Mouse (Mus musculus) heart, embryonic 13.5 days (tissue): ENCODE results near the gene Hdlbp. TPM values are rescaled to one million over a fixed set of nuclear protein-coding genes. Genes with fewer than 3 reads are reported as not detected.

Source experiments
- ATAC-seq: fragments of 200-750 bp; cut with Nextera tagmentation; 2 replicates; pipeline ENCODE4 v1.8.0; 2017; ENCODE audit warnings: moderate TSS enrichment; ENCODE audit not compliant: insufficient number of reproducible peaks, low FRiP score, low TSS enrichment; ENCODE audit errors: extremely low read depth
- H3K27ac ChIP-seq: fragments of 300-500 bp; sonication (generic); replicated peaks from 2 replicates; pipeline ENCODE4 v1.5.1; 2015; ENCODE audit warnings: moderate library complexity, mild to moderate bottlenecking, inconsistent platforms
- H3K27me3 ChIP-seq: fragments of 300-500 bp; sonication (generic); replicated peaks from 2 replicates; pipeline ENCODE4 v1.6.1; 2015; ENCODE audit warnings: mild to moderate bottlenecking, inconsistent platforms
- H3K36me3 ChIP-seq: fragments of 300-500 bp; sonication (generic); 2 replicates; pipeline ENCODE4 v1.6.1; 2015; ENCODE audit warnings: mild to moderate bottlenecking, inconsistent platforms
- H3K4me1 ChIP-seq: fragments of 300-500 bp; sonication (generic); 2 replicates; pipeline ENCODE4 v1.6.1; 2015; ENCODE audit warnings: inconsistent platforms
- H3K4me2 ChIP-seq: fragments of 300-500 bp; sonication (generic); 2 replicates; pipeline ENCODE4 v1.6.1; 2015; ENCODE audit warnings: inconsistent platforms, mild to moderate bottlenecking, moderate library complexity
- H3K4me3 ChIP-seq: fragments of 300-500 bp; sonication (generic); 2 replicates; pipeline ENCODE4 v1.5.1; 2015; ENCODE audit warnings: moderate library complexity, mild to moderate bottlenecking, inconsistent platforms
- H3K9ac ChIP-seq: fragments of 300-500 bp; sonication (generic); 2 replicates; pipeline ENCODE4 v1.6.1; 2015; ENCODE audit warnings: inconsistent platforms, mild to moderate bottlenecking, moderate library complexity
- H3K9me3 ChIP-seq: fragments of 300-500 bp; sonication (generic); 2 replicates; pipeline ENCODE4 v1.6.1; 2016; ENCODE audit warnings: inconsistent platforms
- WGBS: fragments of 180-500 bp; shearing (Covaris S2); methylation state at CpG from one replicate; pipeline ENCODE4 v1.1.7; 2015; ENCODE audit warnings: mixed read lengths; 5-methylcytosine and 5-hydroxymethylcytosine counted together
- polyA plus RNA-seq: library from polyadenylated mRNA; unstranded; fragments of >200 nt; fragmentation: Nextera tagmentation; extraction: Ambion mirVana; gene quantifications from 2 replicates; pipeline ENCODE4 v1.2.1, GENCODE M21; 2015

Gene Hdlbp
- polyA plus RNA-seq, 1 experiment from 2014 or later, result 143 TPM

- H3K9ac ChIP-seq, result no peak overlapping the region
- H3K9me3 ChIP-seq, result no peaks in the 10 kb centered on the region
- no peak overlapping the region for H3K27ac ChIP-seq
- no peaks in the 10 kb centered on the region for H3K27me3 ChIP-seq
- WGBS, result 91% methylated on average over 6 of the region's 6 CpGs
- H3K36me3 ChIP-seq, result peaks cover 75% of the 10 kb centered on the region
- ATAC-seq, result no peak
- H3K4me3 ChIP-seq, result no peak overlapping the region
- no peaks in the 10 kb centered on the region for H3K4me1 ChIP-seq
- no peak overlapping the region for H3K4me2 ChIP-seq
Observed at GRCm38 (mm10) chr1:93365641-93366040, 113.0 kb downstream of the Hdlbp start.

GRCm38 (mm10) chr1:93362661-93363060 is 116.0 kb downstream of the Hdlbp start:
- H3K4me2 ChIP-seq, result no peak overlapping the region
- H3K4me1 ChIP-seq, result no peaks in the 10 kb centered on the region

More at GRCm38 (mm10) chr1:93362661-93363060, 116.0 kb downstream of the Hdlbp start:
- no peak overlapping the region for H3K4me3 ChIP-seq
- H3K9ac ChIP-seq, result no peak overlapping the region
- peaks cover 96% of the 10 kb centered on the region for H3K36me3 ChIP-seq
- 83% methylated on average over 4 of the region's 4 CpGs for WGBS
- H3K27me3 ChIP-seq, result no peaks in the 10 kb centered on the region
- H3K27ac ChIP-seq, result no peak overlapping the region
- ATAC-seq, result no peak
- H3K9me3 ChIP-seq, result no peaks in the 10 kb centered on the region

Other genes starting within 250 kb of the Hdlbp start
- 3.8 and 5.0 TPM in 2 replicates for gene Sned1, start 243.0 kb downstream of the Hdlbp start, polyA plus RNA-seq
- 19.9 and 21.8 TPM in 2 replicates for gene Mterf4, start 172.9 kb downstream of the Hdlbp start, polyA plus RNA-seq
- 49.2 and 51.8 TPM in 2 replicates for gene Ppp1r7, start 136.0 kb downstream of the Hdlbp start, polyA plus RNA-seq
- gene Pask, start 135.3 kb downstream of the Hdlbp start, polyA plus RNA-seq, result 7.5 and 7.6 TPM in 2 replicates
- gene Ano7, start 104.9 kb downstream of the Hdlbp start, polyA plus RNA-seq, result 0.60 and 0.75 TPM in 2 replicates
- gene Farp2, start 33.3 kb upstream of the Hdlbp start, polyA plus RNA-seq, result 3.3 and 3.7 TPM in 2 replicates
- gene Stk25, start 179.8 kb upstream of the Hdlbp start, polyA plus RNA-seq, result 132 and 138 TPM in 2 replicates
- gene Bok, start 206.8 kb upstream of the Hdlbp start, polyA plus RNA-seq, result 40.2 and 51.6 TPM in 2 replicates